ENCODE assay signal across 8 mouse cellular contexts in the genomic region with DNA sequence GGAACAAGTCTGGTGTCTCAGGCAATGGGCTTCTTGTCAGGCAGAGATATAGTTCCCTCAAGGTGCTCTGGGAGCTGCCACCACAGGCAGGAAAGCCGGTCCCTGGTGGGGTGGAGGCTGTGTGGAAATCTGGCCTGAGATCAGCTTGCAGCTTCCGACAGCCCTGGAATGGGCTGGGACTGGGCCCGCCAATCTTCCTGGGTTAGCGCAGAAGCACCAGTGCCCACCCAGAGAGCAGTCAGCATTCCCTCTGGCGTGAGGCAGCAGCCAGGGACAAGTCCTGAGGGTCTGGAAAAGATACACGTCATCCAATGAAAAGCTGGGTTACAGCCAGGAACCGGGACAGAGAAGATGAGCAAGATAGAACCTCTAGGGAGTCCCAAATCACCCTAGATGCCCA. TPM values are rescaled to one million over a fixed set of nuclear protein-coding genes. Genes with fewer than 3 reads are reported as not detected.
A peak's percentile ranks its signal among the peaks of the same experiment; 100 is the strongest.
DNase-seq lines count a peak whose midpoint lies in the region; ATAC-seq and TF ChIP-seq lines count a peak whose summit lies in the region.

No protein-coding gene starts in this region.

- no peak for TF ChIP-seq POLR2A in small intestine, adult 2 months (IDR thresholded peaks at IDR 0.05; ENCODE audit: low read depth, low read length)

- peak; percentile 72 for DNase-seq in adrenal gland, postnatal 14 days
- no peak for DNase-seq in intestine, embryonic 14.5 days (ENCODE audit: low spot score)
- no peak for DNase-seq in layer of hippocampus, adult 11-12 months (ENCODE audit: low spot score)
- DNase-seq in frontal cortex, postnatal 25 days (ENCODE audit: low spot score in 2 of 2), result no peak

- no peaks in the 10 kb centered on the region for H3K9me3 ChIP-seq in forebrain, embryonic 16.5 days (ENCODE audit: control insufficient read depth, low read length)
- H3K9me3 ChIP-seq in intestine, embryonic 14.5 days (ENCODE audit: control insufficient read depth, low read length), result no peaks in the 10 kb centered on the region
- no peaks in the 10 kb centered on the region for H3K9me3 ChIP-seq in liver, embryonic 15.5 days (replicated peaks)

- peaks cover 57% of the 10 kb centered on the region for H3K4me1 ChIP-seq in forebrain, embryonic 16.5 days (replicated peaks; ENCODE audit: control insufficient read depth, insufficient read depth, low read length)
- H3K4me1 ChIP-seq in intestine, embryonic 14.5 days (replicated peaks; ENCODE audit: control insufficient read depth, insufficient read depth, low read length), result peaks cover 46% of the 10 kb centered on the region
- H3K4me1 ChIP-seq in liver, embryonic 15.5 days (replicated peaks), result peaks cover 88% of the 10 kb centered on the region
- peaks cover 30% of the 10 kb centered on the region for H3K4me1 ChIP-seq in small intestine, adult 2 months (ENCODE audit: control insufficient read depth, insufficient read depth, insufficient read length, low read length)

- peak overlapping the region; percentile 84 for H3K4me2 ChIP-seq in forebrain, embryonic 16.5 days (ENCODE audit: low read length)
- peak overlapping the region; percentile 80 for H3K4me2 ChIP-seq in intestine, embryonic 14.5 days (ENCODE audit: low read length)
- H3K4me2 ChIP-seq in liver, embryonic 15.5 days, result peak overlapping the region; percentile 100

- H3K36me3 ChIP-seq in forebrain, embryonic 16.5 days (ENCODE audit: control insufficient read depth, insufficient read depth), result no peaks in the 10 kb centered on the region
- H3K36me3 ChIP-seq in intestine, embryonic 14.5 days (ENCODE audit: control insufficient read depth, insufficient read depth, low read length), result peaks cover 19% of the 10 kb centered on the region; the same call in 1 of the 2 replicates
- peaks cover 29% of the 10 kb centered on the region for H3K36me3 ChIP-seq in liver, embryonic 15.5 days (replicated peaks)
- H3K36me3 ChIP-seq in small intestine, adult 2 months (ENCODE audit: control insufficient read depth, insufficient read depth, low read length), result peaks cover 28% of the 10 kb centered on the region

- H3K27me3 ChIP-seq in forebrain, embryonic 16.5 days (replicated peaks; ENCODE audit: control insufficient read depth, insufficient read depth, low read length), result no peaks in the 10 kb centered on the region
- no peaks in the 10 kb centered on the region for H3K27me3 ChIP-seq in intestine, embryonic 14.5 days (replicated peaks; ENCODE audit: control insufficient read depth, insufficient read depth, low read length)
- no peaks in the 10 kb centered on the region for H3K27me3 ChIP-seq in liver, embryonic 15.5 days
- H3K27me3 ChIP-seq in small intestine, adult 2 months (ENCODE audit: control insufficient read depth, insufficient read depth, low read length), result no peaks in the 10 kb centered on the region

- no peak for TF ChIP-seq CTCF in small intestine, adult 2 months (IDR thresholded peaks at IDR 0.05; ENCODE audit: extremely low read depth, insufficient read length, insufficient replicate concordance, low read depth, low read length)

- ATAC-seq in forebrain, embryonic 16.5 days, result no peak
- ATAC-seq in intestine, embryonic 14.5 days (replicated peaks; ENCODE audit: low FRiP score, low TSS enrichment, low read depth), result no peak
- no peak for ATAC-seq in liver, embryonic 15.5 days (ENCODE audit: insufficient read depth)
- ATAC-seq in erythroid progenitor cell, adult 5-6 weeks (replicated peaks; ENCODE audit: low FRiP score, poor library complexity, severe bottlenecking), result no peak

- peak overlapping the region; percentile 98 for H3K4me3 ChIP-seq in forebrain, embryonic 16.5 days (replicated peaks; ENCODE audit: low read length)
- H3K4me3 ChIP-seq in intestine, embryonic 14.5 days (ENCODE audit: low read depth, low read length), result peak overlapping the region; percentile 82
- peak overlapping the region; percentile 80 for H3K4me3 ChIP-seq in liver, embryonic 15.5 days (replicated peaks)
- peak overlapping the region; percentile 94 for H3K4me3 ChIP-seq in small intestine, adult 2 months (ENCODE audit: low read depth, low read length)

- 23% methylated on average over 7 of the region's 7 CpGs for WGBS in forebrain, embryonic 16.5 days
- 31% methylated on average over 7 of the region's 7 CpGs for WGBS in intestine, embryonic 14.5 days
- 75% methylated on average over 7 of the region's 7 CpGs for WGBS in liver, embryonic 15.5 days (ENCODE audit: insufficient replicate concordance)
- 22% methylated on average over 7 of the region's 7 CpGs for WGBS in small intestine, adult 2 months

- H3K27ac ChIP-seq in forebrain, embryonic 16.5 days (ENCODE audit: low read length), result 0 out of 2 replicates have a peak overlapping the region, but pooled peaks have one; percentile 0
- H3K27ac ChIP-seq in intestine, embryonic 14.5 days (ENCODE audit: low read depth), result no peak overlapping the region
- H3K27ac ChIP-seq in liver, embryonic 15.5 days (replicated peaks), result no peak overlapping the region
- peak overlapping the region; percentile 60; the same call in 1 of the 2 replicates for H3K27ac ChIP-seq in small intestine, adult 2 months (ENCODE audit: insufficient read depth, low read depth, low read length)

- H3K9ac ChIP-seq in forebrain, embryonic 16.5 days (replicated peaks; ENCODE audit: low read depth, low read length), result peak overlapping the region; percentile 72
- H3K9ac ChIP-seq in intestine, embryonic 14.5 days (ENCODE audit: low read length), result peak overlapping the region; percentile 82; the same call in 1 of the 2 replicates
- peak overlapping the region; percentile 79; the same call in 1 of the 2 replicates for H3K9ac ChIP-seq in liver, embryonic 15.5 days

RNA-seq across cellular contexts. Expression of gene Caskin2, which starts 1.3 kb away (rescaled TPM):
- 53.7 and 57.5 TPM in 2 replicates for total RNA-seq in adrenal gland, postnatal 14 days (2021)
- 9.1 and 11.2 TPM in 2 replicates for polyA plus RNA-seq in forebrain, embryonic 16.5 days (2015; fragmentation: Nextera tagmentation; extraction: Ambion mirVana)
- polyA plus RNA-seq in intestine, embryonic 14.5 days (2014; fragmentation: Nextera tagmentation; extraction: Ambion mirVana), result 14.9 and 15.3 TPM in 2 replicates
- 5.7 and 6.7 TPM in 2 replicates for polyA plus RNA-seq in liver, embryonic 15.5 days (2015; fragmentation: Nextera tagmentation; extraction: Ambion mirVana)
- 26.1 and 52.6 TPM in 2 replicates for polyA plus RNA-seq in small intestine, adult 2 months (2012; rRNA removed)
- 6.7 and 13.0 TPM in 2 replicates for total RNA-seq in erythroid progenitor cell, adult 5-6 weeks (2015; ENCODE audit: low replicate concordance)
- 5.6 and 6.0 TPM in 2 replicates for total RNA-seq in erythroid progenitor cell, adult 5-6 weeks (2017; ENCODE audit: low replicate concordance)

RNA-seq across cellular contexts. Expression of gene Tsen54, which starts 2.4 kb away (rescaled TPM):
- 16.3 and 20.3 TPM in 2 replicates for total RNA-seq in adrenal gland, postnatal 14 days (2021)
- polyA plus RNA-seq in forebrain, embryonic 16.5 days (2015; fragmentation: Nextera tagmentation; extraction: Ambion mirVana), result 25.8 and 28.3 TPM in 2 replicates
- 29.5 and 30.7 TPM in 2 replicates for polyA plus RNA-seq in intestine, embryonic 14.5 days (2014; fragmentation: Nextera tagmentation; extraction: Ambion mirVana)
- 13.7 and 18.7 TPM in 2 replicates for polyA plus RNA-seq in liver, embryonic 15.5 days (2015; fragmentation: Nextera tagmentation; extraction: Ambion mirVana)
- polyA plus RNA-seq in small intestine, adult 2 months (2012; rRNA removed), result 24.3 and 40.8 TPM in 2 replicates
- 4.0 and 12.6 TPM in 2 replicates for total RNA-seq in erythroid progenitor cell, adult 5-6 weeks (2015; ENCODE audit: low replicate concordance)
- 3.6 and 4.3 TPM in 2 replicates for total RNA-seq in erythroid progenitor cell, adult 5-6 weeks (2017; ENCODE audit: low replicate concordance)

RNA-seq across cellular contexts. Expression of gene Llgl2, which starts 11.8 kb away (rescaled TPM):
- total RNA-seq in adrenal gland, postnatal 14 days (2021), result 11.4 and 11.8 TPM in 2 replicates
- polyA plus RNA-seq in forebrain, embryonic 16.5 days (2015; fragmentation: Nextera tagmentation; extraction: Ambion mirVana), result 1.3 and 2.0 TPM in 2 replicates
- polyA plus RNA-seq in intestine, embryonic 14.5 days (2014; fragmentation: Nextera tagmentation; extraction: Ambion mirVana), result 46.3 and 59.2 TPM in 2 replicates
- polyA plus RNA-seq in liver, embryonic 15.5 days (2015; fragmentation: Nextera tagmentation; extraction: Ambion mirVana), result 11.9 and 16.2 TPM in 2 replicates
- 140 and 268 TPM in 2 replicates for polyA plus RNA-seq in small intestine, adult 2 months (2012; rRNA removed)
- total RNA-seq in erythroid progenitor cell, adult 5-6 weeks (2015; ENCODE audit: low replicate concordance), result 1.7 TPM in 1 of 2 replicates, not detected in the other
- 0.26 and 1.8 TPM in 2 replicates for total RNA-seq in erythroid progenitor cell, adult 5-6 weeks (2017; ENCODE audit: low replicate concordance)

RNA-seq across cellular contexts. Expression of gene Myo15b, which starts 46.1 kb away (rescaled TPM):
- 0.26 TPM in 1 of 2 replicates, not detected in the other for total RNA-seq in adrenal gland, postnatal 14 days (2021)
- 0.18 TPM in 1 of 2 replicates, not detected in the other for polyA plus RNA-seq in forebrain, embryonic 16.5 days (2015; fragmentation: Nextera tagmentation; extraction: Ambion mirVana)
- polyA plus RNA-seq in intestine, embryonic 14.5 days (2014; fragmentation: Nextera tagmentation; extraction: Ambion mirVana), result 32.9 and 44.8 TPM in 2 replicates
- 0.45 and 0.46 TPM in 2 replicates for polyA plus RNA-seq in liver, embryonic 15.5 days (2015; fragmentation: Nextera tagmentation; extraction: Ambion mirVana)
- polyA plus RNA-seq in small intestine, adult 2 months (2012; rRNA removed), result 539 and 1,655 TPM in 2 replicates
- total RNA-seq in erythroid progenitor cell, adult 5-6 weeks (2015; ENCODE audit: low replicate concordance), result not detected in 2 replicates
- not detected in 2 replicates for total RNA-seq in erythroid progenitor cell, adult 5-6 weeks (2017; ENCODE audit: low replicate concordance)

RNA-seq across cellular contexts. Expression of gene Tmem94, which starts 46.9 kb away (rescaled TPM):
- total RNA-seq in adrenal gland, postnatal 14 days (2021), result 64.4 and 65.1 TPM in 2 replicates
- polyA plus RNA-seq in forebrain, embryonic 16.5 days (2015; fragmentation: Nextera tagmentation; extraction: Ambion mirVana), result 29.1 and 29.8 TPM in 2 replicates
- polyA plus RNA-seq in intestine, embryonic 14.5 days (2014; fragmentation: Nextera tagmentation; extraction: Ambion mirVana), result 14.6 and 15.7 TPM in 2 replicates
- polyA plus RNA-seq in liver, embryonic 15.5 days (2015; fragmentation: Nextera tagmentation; extraction: Ambion mirVana), result 9.9 and 10.1 TPM in 2 replicates
- polyA plus RNA-seq in small intestine, adult 2 months (2012; rRNA removed), result 48.2 and 132 TPM in 2 replicates
- 32.1 and 36.9 TPM in 2 replicates for total RNA-seq in erythroid progenitor cell, adult 5-6 weeks (2015; ENCODE audit: low replicate concordance)
- 35.2 and 35.3 TPM in 2 replicates for total RNA-seq in erythroid progenitor cell, adult 5-6 weeks (2017; ENCODE audit: low replicate concordance)

Comparison
In these comparisons a context has a peak if more than half of its experiments do, and no peak if none do; other contexts are left out.
1. H3K27ac ChIP-seq: peak in forebrain, embryonic 16.5 days (single experiment) and small intestine, adult 2 months (single experiment); none in intestine, embryonic 14.5 days (single experiment) and liver, embryonic 15.5 days (single experiment).
2. Peak in every context shown above with its lines, with median percentiles within 50 percentile points of each other: H3K4me2 ChIP-seq, H3K4me3 ChIP-seq and H3K9ac ChIP-seq.